Mouse (Mus musculus) megakaryocyte, adult 5-6 weeks (primary cell): ENCODE data around the gene Abcb7. TPM values are rescaled to one million over a fixed set of nuclear protein-coding genes. Genes with fewer than 3 reads are reported as not detected.

Experiments
- ATAC-seq: 2 replicates; pipeline ENCODE4 v1.8.0; 2016; ENCODE audit warnings: mild to moderate bottlenecking, inconsistent platforms; ENCODE audit not compliant: poor library complexity, severe bottlenecking
- total RNA-seq, 2 experiments: library from RNA; stranded (forward) in 1 of 2; stranded (reverse) in 1 of 2; fragments of 153-499, 151-499 nt in 1 of 2; fragments of 221-1000, 200-1000 nt in 1 of 2; gene quantifications; 2 replicates each; pipeline versions ENCODE4 v1.2.3 to v1.2.4; 2015 to 2017

The Abcb7 gene
- total RNA-seq (2015) (62.0 and 72.0 TPM in 2 replicates), total RNA-seq (2017) (88.5 and 88.8 TPM in 2 replicates)

DNA sequence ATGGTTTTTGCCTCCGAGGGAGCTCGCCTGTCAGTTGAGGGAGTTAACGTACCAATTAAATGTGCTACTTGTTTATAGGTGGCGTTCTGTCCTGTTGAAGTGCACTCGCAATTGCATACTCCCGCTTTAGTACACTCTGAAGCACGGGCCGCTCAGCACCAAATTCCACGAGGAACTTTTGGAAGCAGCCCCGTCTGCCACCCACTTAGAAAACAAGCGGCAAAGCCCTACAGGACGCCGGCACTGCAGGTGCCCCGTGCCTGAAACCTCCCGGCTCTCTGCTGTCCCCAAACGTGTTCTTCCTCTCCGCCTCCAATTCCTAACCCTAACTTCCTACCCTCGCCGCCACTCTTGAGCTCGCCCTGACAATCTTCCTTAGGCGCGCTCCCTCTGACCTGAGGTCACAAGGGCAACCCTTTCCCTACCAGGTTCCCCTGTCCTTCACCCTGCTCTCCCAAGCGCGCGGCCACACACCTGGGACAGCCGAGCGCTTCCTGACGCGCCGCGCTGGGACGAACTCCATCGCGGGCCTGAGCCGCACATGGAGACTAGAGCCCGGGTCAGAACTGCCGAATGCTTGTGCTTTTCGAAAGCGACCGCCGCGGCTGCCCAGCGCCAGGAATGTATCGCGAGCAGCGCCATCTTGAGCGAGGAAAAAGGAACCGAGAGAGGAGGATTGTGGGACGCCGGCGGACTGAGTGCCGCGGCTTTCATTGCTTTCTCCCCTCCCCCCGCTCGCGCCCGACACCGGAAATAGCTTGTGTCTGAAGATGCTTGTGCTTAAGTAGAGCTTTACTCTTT is at the start of gene Abcb7:
Abcb7 (minus strand) TSS at position 674 of the 801 bp plus-strand sequence.
- peak; percentile 94 for ATAC-seq

GRCm38 (mm10) chrX:104461755-104462154 is 48.1 kb upstream of the Abcb7 start:
- no peak for ATAC-seq

DNA sequence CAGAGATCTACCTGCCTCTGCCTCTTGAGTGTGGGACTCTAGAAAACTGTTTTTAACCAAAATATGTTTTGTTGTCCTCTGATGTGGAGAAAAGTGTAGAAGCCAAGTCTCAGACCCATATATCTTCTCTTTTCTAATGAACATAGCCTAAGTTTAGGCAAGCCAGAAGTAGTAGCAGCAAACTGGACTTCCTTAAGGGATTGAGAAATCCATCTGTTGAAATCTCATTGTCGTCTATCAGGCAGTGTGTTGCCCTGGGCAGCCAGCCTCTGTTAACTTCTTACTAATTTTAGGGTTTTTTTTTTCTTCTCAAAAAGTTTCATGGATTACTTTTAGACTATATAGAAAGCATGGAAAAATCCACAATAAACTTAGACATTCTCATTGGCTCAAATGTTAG is 38.8 kb upstream of the Abcb7 start:
- peak; percentile 87 for ATAC-seq

GRCm38 (mm10) chrX:104433456-104433855 is 19.8 kb upstream of the Abcb7 start:
- no peak for ATAC-seq

DNA sequence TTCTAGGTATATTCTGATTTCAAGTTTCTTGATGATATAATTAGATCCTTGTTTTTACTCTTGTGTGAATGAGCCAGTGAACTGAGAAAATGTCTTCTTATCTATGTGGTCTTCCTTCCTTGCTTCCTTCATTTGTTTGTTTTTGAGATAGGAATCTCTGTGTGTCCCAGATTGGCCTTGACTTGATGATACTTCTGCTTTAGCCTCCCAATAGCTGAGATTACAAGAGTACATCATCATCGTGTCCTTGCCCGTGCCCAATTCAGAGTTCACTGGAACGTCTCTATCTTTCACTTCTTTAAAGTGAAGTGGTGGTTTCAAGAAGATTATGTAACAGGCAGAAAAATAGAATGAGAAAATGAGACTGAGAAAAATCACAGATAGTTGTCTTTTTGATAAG is 14.5 kb upstream of the Abcb7 start:
- peak; percentile 45; the same call in 1 of the 2 replicates for ATAC-seq

DNA sequence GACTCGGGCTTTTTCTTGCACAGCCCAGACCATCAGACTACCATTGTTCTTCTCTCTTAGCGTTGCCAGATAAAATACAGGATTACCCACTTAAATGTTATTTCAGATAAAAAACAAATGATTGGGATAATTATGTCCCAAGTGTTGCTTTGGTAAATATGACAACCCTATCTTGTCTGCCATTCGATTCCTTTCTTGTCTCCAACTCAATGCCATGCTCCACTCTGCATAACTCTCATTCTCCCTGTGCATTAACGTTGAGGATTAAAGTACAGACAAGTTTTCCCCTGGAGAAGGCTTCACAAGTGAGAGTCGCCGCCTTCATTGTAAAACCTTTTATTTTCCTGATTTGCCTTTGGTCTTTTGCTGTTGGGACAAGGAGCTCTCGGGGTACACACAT is 339 bp upstream of the Abcb7 start:
- no peak for ATAC-seq

- no peak for ATAC-seq
Observed at GRCm38 (mm10) chrX:104408137-104408536, 5.5 kb downstream of the Abcb7 start.

GRCm38 (mm10) chrX:104402463-104402862 is 11.2 kb downstream of the Abcb7 start:
- no peak for ATAC-seq

- ATAC-seq = no peak
Observed at GRCm38 (mm10) chrX:104401134-104401533, 12.5 kb downstream of the Abcb7 start.

DNA sequence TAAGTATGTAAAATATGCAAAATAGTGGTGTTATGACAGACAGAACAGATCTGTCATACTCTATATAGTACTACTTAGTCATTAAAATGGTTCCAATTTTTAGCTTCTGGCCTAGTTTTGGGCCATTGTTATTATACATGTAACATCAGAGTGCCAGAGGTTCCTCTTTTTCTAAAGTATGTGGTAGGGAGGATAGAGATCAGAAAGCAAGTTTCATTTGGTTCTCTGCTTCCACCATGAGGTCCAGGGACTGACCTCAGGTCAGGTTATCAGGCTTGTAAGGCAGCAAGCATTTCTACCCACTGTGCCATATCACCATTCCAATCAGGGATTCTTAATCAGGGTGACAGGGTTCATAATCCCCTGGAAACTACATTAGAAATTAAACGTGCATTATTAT is 16.1 kb downstream of the Abcb7 start:
- ATAC-seq = peak; percentile 49

DNA sequence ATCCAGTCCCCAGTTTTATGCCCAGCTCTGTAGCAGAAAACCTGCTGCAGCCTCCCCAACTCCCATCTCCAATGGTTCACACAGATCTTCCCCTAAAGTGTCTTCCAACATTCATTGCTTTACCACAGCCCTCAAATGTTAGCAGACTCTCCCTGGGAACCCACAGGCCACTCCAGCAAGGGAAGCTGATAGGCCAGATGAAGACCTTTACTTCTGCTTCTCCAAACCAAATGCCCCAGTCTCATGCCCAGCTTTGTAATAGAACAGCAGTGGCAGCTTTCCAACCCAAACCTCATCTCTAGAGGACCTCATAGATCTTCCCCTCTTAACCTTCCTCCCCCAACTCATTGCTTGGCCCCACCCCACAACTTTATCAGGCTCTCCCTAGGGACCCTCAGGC is 54.0 kb downstream of the Abcb7 start:
- ATAC-seq = peak; percentile 52

GRCm38 (mm10) chrX:104355842-104356241 is 57.8 kb downstream of the Abcb7 start:
- no peak for ATAC-seq

GRCm38 (mm10) chrX:104348146-104348545 is 65.5 kb downstream of the Abcb7 start:
- peak; percentile 95 for ATAC-seq

DNA sequence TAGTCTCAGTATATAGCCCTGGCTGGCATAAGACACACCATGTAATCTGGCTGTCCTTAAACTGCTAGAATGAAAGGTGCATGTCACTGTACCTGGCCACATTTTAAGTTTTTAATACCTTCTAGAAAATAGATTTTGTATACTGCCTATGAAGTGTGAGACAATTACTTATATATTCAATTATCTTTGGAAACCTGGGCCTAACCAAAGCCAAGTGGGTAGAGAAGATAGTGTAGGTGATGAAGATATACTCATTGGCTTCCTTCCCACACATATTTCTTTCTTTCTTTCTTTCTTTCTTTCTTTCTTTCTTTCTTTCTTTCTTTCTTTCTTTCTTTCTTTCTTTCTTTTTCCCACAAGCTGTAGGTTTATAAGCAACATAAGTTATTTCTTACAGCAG is 121.9 kb downstream of the Abcb7 start:
- no peak for ATAC-seq

DNA sequence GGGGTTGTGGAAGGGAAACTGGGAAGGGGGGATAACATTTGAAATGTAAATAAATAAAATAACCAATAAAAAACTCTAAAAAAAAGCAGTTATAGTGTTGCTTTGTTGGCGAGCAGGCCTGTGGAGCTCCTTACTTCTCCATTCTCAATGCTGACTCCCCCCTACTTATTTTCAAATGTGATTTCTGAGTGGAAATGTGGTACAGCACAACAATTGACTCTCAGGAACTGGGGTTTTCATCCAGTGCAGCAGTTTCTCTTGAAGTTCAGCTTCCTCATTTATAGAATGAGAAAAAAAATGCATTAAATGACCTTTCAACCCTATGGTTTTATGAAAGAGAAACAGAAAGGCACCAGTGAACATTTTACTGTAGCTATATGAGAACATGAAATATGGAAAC is 133.8 kb downstream of the Abcb7 start:
- no peak for ATAC-seq

DNA sequence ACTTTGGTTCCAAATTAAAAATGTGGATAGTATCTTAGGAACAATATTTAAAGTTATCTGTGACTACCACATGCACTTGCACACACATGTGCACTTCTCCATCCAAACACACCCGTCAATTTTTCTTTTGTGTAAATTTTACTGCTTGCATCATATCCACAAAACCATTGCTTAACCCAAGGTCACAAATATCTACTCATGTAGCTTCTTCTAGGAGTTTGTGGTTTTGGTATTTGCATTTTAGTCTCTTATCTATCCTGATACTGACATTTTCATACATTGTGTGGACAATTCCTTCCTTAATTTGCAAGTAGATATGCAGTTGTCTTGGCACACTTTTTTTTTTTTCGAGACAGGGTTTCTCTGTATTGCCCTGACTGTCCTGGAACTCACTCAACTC is 149.3 kb downstream of the Abcb7 start:
- ATAC-seq = no peak

- ATAC-seq = peak; percentile 56
Observed at GRCm38 (mm10) chrX:104262468-104262867, 151.2 kb downstream of the Abcb7 start.

DNA sequence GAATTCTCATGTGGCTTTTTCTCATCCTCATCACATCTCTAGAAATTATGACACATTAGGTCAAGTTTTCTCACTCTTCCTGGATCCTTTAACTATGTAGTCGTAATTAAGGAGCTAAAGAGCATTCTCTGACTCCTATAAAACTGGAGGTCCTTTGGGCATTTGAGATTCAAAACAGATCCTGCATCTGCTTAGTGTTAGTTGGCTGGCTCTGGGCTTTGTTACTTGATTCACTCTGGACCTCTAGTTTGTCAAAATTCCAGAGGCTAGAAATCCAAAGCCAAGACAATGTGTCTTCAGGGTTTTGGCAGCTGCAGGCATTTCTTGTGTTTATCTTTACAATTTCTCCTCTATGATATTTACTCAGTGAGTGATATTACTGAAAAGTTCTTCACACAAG is 157.1 kb downstream of the Abcb7 start:
- no peak for ATAC-seq

Other genes starting within 250 kb of the Abcb7 start
- not detected in 2 replicates for gene Nexmif, start 212.7 kb downstream of the Abcb7 start, total RNA-seq (2015)
- gene Nexmif, start 212.7 kb downstream of the Abcb7 start, total RNA-seq (2017) = not detected in 2 replicates
- gene Uprt, start 69.0 kb upstream of the Abcb7 start, total RNA-seq (2015) = 30.5 and 36.1 TPM in 2 replicates
- gene Uprt, start 69.0 kb upstream of the Abcb7 start, total RNA-seq (2017) = 8.5 and 10.7 TPM in 2 replicates